Mouse (Mus musculus): ENCODE results near the gene Elmod3. TPM values are rescaled to one million over a fixed set of nuclear protein-coding genes. Genes with fewer than 3 reads are reported as not detected.
"Not testable (repeated sequence)": the region's sequence is repeated elsewhere in the genome, so short reads cannot be mapped to it uniquely, and the experiment has no call there.

Elmod3 gene
- polyA plus RNA-seq, 1 experiment from 2014 or later, result 17.0 TPM

GRCm38 (mm10) chr6:72543265-72543850 is 54.9 kb downstream of the Elmod3 start:
- H3K27ac ChIP-seq (ENCODE audit: low read depth, low read length), result no peak overlapping the region
- H3K4me3 ChIP-seq (ENCODE audit: low read depth, low read length), result no peak overlapping the region
- H3K4me2 ChIP-seq (ENCODE audit: low read depth), result no peak overlapping the region
- H3K9ac ChIP-seq (ENCODE audit: low read length), result no peak overlapping the region
- ATAC-seq (ENCODE audit: insufficient read depth, low FRiP score, low TSS enrichment) (no peak), DNase-seq (ENCODE audit: low spot score) (no peak)
- 79% methylated on average over 12 of the region's 12 CpGs for WGBS
- no peaks in the 10 kb centered on the region; the same call in 1 of the 2 replicates for H3K4me1 ChIP-seq (ENCODE audit: control insufficient read depth, insufficient read depth, low read length)
- no peaks in the 10 kb centered on the region for H3K27me3 ChIP-seq (ENCODE audit: control insufficient read depth, insufficient read depth, low read length)
- H3K9me3 ChIP-seq (ENCODE audit: control insufficient read depth, low read length), result no peaks in the 10 kb centered on the region; the same call in none of the 2 replicates
- H3K36me3 ChIP-seq (ENCODE audit: control insufficient read depth, insufficient read depth, low read length), result no peaks in the 10 kb centered on the region

- Histone ChIP-seq H3K9ac (ENCODE audit: low read length) (peak overlapping the region; percentile 66), H3K9me3 (ENCODE audit: control insufficient read depth, low read length) (no peaks in the 10 kb centered on the region), H3K4me2 (ENCODE audit: low read depth) (peak overlapping the region; percentile 65), H3K27ac (ENCODE audit: low read depth, low read length) (no peak overlapping the region), H3K4me3 (ENCODE audit: low read depth, low read length) (peak overlapping the region; percentile 46), H3K27me3 (ENCODE audit: control insufficient read depth, insufficient read depth, low read length) (no peaks in the 10 kb centered on the region), H3K36me3 (ENCODE audit: control insufficient read depth, insufficient read depth, low read length) (no peaks in the 10 kb centered on the region), H3K4me1 (ENCODE audit: control insufficient read depth, insufficient read depth, low read length) (peaks cover 3% of the 10 kb centered on the region; the same call in 1 of the 2 replicates)
- peak; percentile 87 for ATAC-seq (ENCODE audit: insufficient read depth, low FRiP score, low TSS enrichment)
- 4% methylated on average over 16 of the region's 16 CpGs for WGBS
- DNase-seq (ENCODE audit: low spot score), result peak; percentile 77
Observed at GRCm38 (mm10) chr6:72538562-72539031, 59.6 kb downstream of the Elmod3 start.

GRCm38 (mm10) chr6:72537998-72538500 is 60.2 kb downstream of the Elmod3 start:
- Histone ChIP-seq H3K9ac (ENCODE audit: low read length) (peak overlapping the region; percentile 66), H3K4me3 (ENCODE audit: low read depth, low read length) (peak overlapping the region; percentile 46), H3K9me3 (ENCODE audit: control insufficient read depth, low read length) (no peaks in the 10 kb centered on the region), H3K4me1 (ENCODE audit: control insufficient read depth, insufficient read depth, low read length) (peaks cover 3% of the 10 kb centered on the region; the same call in 1 of the 2 replicates), H3K27me3 (ENCODE audit: control insufficient read depth, insufficient read depth, low read length) (no peaks in the 10 kb centered on the region), H3K27ac (ENCODE audit: low read depth, low read length) (no peak overlapping the region), H3K4me2 (ENCODE audit: low read depth) (peak overlapping the region; percentile 65), H3K36me3 (ENCODE audit: control insufficient read depth, insufficient read depth, low read length) (no peaks in the 10 kb centered on the region)
- WGBS, result 50% methylated on average over 10 of the region's 10 CpGs
- no peak for ATAC-seq (ENCODE audit: insufficient read depth, low FRiP score, low TSS enrichment)
- no peak for DNase-seq (ENCODE audit: low spot score)

- no peaks in the 10 kb centered on the region for H3K9me3 ChIP-seq (ENCODE audit: control insufficient read depth, low read length)
- H3K27ac ChIP-seq (ENCODE audit: low read depth, low read length), result no peak overlapping the region
- H3K4me2 ChIP-seq (ENCODE audit: low read depth), result peak overlapping the region; percentile 19; the same call in 1 of the 2 replicates
- ATAC-seq (ENCODE audit: insufficient read depth, low FRiP score, low TSS enrichment) (no peak), DNase-seq (ENCODE audit: low spot score) (peak; percentile 79)
- H3K36me3 ChIP-seq (ENCODE audit: control insufficient read depth, insufficient read depth, low read length), result no peaks in the 10 kb centered on the region
- no peaks in the 10 kb centered on the region for H3K27me3 ChIP-seq (ENCODE audit: control insufficient read depth, insufficient read depth, low read length)
- no peak overlapping the region for H3K9ac ChIP-seq (ENCODE audit: low read length)
- peaks cover 3% of the 10 kb centered on the region; the same call in 1 of the 2 replicates for H3K4me1 ChIP-seq (ENCODE audit: control insufficient read depth, insufficient read depth, low read length)
- WGBS, result 3% methylated on average over 9 of the region's 9 CpGs
- H3K4me3 ChIP-seq (ENCODE audit: low read depth, low read length), result no peak overlapping the region
Observed at GRCm38 (mm10) chr6:72535165-72535564, 63.0 kb downstream of the Elmod3 start.

- Histone ChIP-seq H3K9me3 (ENCODE audit: control insufficient read depth, low read length) (no peaks in the 10 kb centered on the region), H3K27ac (ENCODE audit: low read depth, low read length) (no peak overlapping the region), H3K27me3 (ENCODE audit: control insufficient read depth, insufficient read depth, low read length) (no peaks in the 10 kb centered on the region), H3K36me3 (ENCODE audit: control insufficient read depth, insufficient read depth, low read length) (no peaks in the 10 kb centered on the region), H3K4me3 (ENCODE audit: low read depth, low read length) (no peak overlapping the region), H3K4me2 (ENCODE audit: low read depth) (no peak overlapping the region), H3K9ac (ENCODE audit: low read length) (no peak overlapping the region), H3K4me1 (ENCODE audit: control insufficient read depth, insufficient read depth, low read length) (peaks cover 3% of the 10 kb centered on the region; the same call in 1 of the 2 replicates)
- peak; percentile 82 for DNase-seq (ENCODE audit: low spot score)
- WGBS, result 40% methylated on average over 8 of the region's 9 CpGs
- ATAC-seq (ENCODE audit: insufficient read depth, low FRiP score, low TSS enrichment), result peak; percentile 66
Observed at GRCm38 (mm10) chr6:72534035-72534809, 64.0 kb downstream of the Elmod3 start.

- H3K9me3 ChIP-seq (ENCODE audit: control insufficient read depth, low read length); H3K4me3 ChIP-seq (ENCODE audit: low read depth, low read length); DNase-seq (ENCODE audit: low spot score); H3K9ac ChIP-seq (ENCODE audit: low read length); H3K4me2 ChIP-seq (ENCODE audit: low read depth); ATAC-seq (ENCODE audit: insufficient read depth, low FRiP score, low TSS enrichment); H3K27ac ChIP-seq (ENCODE audit: low read depth, low read length); H3K36me3 ChIP-seq (ENCODE audit: control insufficient read depth, insufficient read depth, low read length); H3K27me3 ChIP-seq (ENCODE audit: control insufficient read depth, insufficient read depth, low read length); H3K4me1 ChIP-seq (ENCODE audit: control insufficient read depth, insufficient read depth, low read length): not testable (repeated sequence)
- WGBS, result 68% methylated on average over 1 of the region's 1 CpGs
Observed at GRCm38 (mm10) chr6:72533555-72533954, 64.7 kb downstream of the Elmod3 start.

GRCm38 (mm10) chr6:72532580-72532979 is 65.6 kb downstream of the Elmod3 start:
- Histone ChIP-seq H3K4me3 (ENCODE audit: low read depth, low read length) (no peak overlapping the region), H3K4me2 (ENCODE audit: low read depth) (no peak overlapping the region), H3K27ac (ENCODE audit: low read depth, low read length) (no peak overlapping the region), H3K27me3 (ENCODE audit: control insufficient read depth, insufficient read depth, low read length) (no peaks in the 10 kb centered on the region), H3K9ac (ENCODE audit: low read length) (no peak overlapping the region), H3K4me1 (ENCODE audit: control insufficient read depth, insufficient read depth, low read length) (no peaks in the 10 kb centered on the region), H3K36me3 (ENCODE audit: control insufficient read depth, insufficient read depth, low read length) (no peaks in the 10 kb centered on the region), H3K9me3 (ENCODE audit: control insufficient read depth, low read length) (no peaks in the 10 kb centered on the region)
- ATAC-seq (ENCODE audit: insufficient read depth, low FRiP score, low TSS enrichment) (no peak), DNase-seq (ENCODE audit: low spot score) (no peak)
- 77% methylated on average over 4 of the region's 4 CpGs for WGBS

GRCm38 (mm10) chr6:72528410-72529151 is 69.6 kb downstream of the Elmod3 start:
- Histone ChIP-seq H3K9ac (ENCODE audit: low read length) (no peak overlapping the region), H3K4me3 (ENCODE audit: low read depth, low read length) (no peak overlapping the region), H3K4me1 (ENCODE audit: control insufficient read depth, insufficient read depth, low read length) (no peaks in the 10 kb centered on the region), H3K4me2 (ENCODE audit: low read depth) (no peak overlapping the region), H3K9me3 (ENCODE audit: control insufficient read depth, low read length) (no peaks in the 10 kb centered on the region), H3K36me3 (ENCODE audit: control insufficient read depth, insufficient read depth, low read length) (no peaks in the 10 kb centered on the region), H3K27ac (ENCODE audit: low read depth, low read length) (no peak overlapping the region), H3K27me3 (ENCODE audit: control insufficient read depth, insufficient read depth, low read length) (no peaks in the 10 kb centered on the region)
- 80% methylated on average over 10 of the region's 10 CpGs for WGBS
- ATAC-seq (ENCODE audit: insufficient read depth, low FRiP score, low TSS enrichment) (no peak), DNase-seq (ENCODE audit: low spot score) (no peak)

Measured in neural tube, embryonic 11.5 days (tissue).